Mouse (Mus musculus) stomach, embryonic 15.5 days (tissue): ENCODE measurements around the gene Bicc1. TPM values are rescaled to one million over a fixed set of nuclear protein-coding genes. Genes with fewer than 3 reads are reported as not detected.
A peak's percentile ranks its signal among the peaks of the same experiment; 100 is the strongest.
"Not testable (repeated sequence)": the region's sequence is repeated elsewhere in the genome, so short reads cannot be mapped to it uniquely, and the experiment has no call there.

ENCODE experiments used
- ATAC-seq: fragments of 200-750 bp; cut with Nextera tagmentation; 2 replicates; pipeline ENCODE4 v1.8.0; 2017; ENCODE audit warnings: low read depth, moderate number of reproducible peaks, moderate TSS enrichment; ENCODE audit not compliant: insufficient read depth, low FRiP score
- H3K27ac ChIP-seq: fragments of 300-500 bp; sonication (generic); 2 replicates; pipeline ENCODE4 v1.5.1; 2015; ENCODE audit warnings: mild to moderate bottlenecking, inconsistent platforms
- H3K27me3 ChIP-seq: fragments of 300-500 bp; sonication (generic); replicated peaks from 2 replicates; pipeline ENCODE4 v1.6.1; 2015; ENCODE audit warnings: inconsistent platforms
- H3K36me3 ChIP-seq: fragments of 300-500 bp; sonication (generic); 2 replicates; pipeline ENCODE4 v1.6.1; 2015; ENCODE audit warnings: inconsistent platforms
- H3K4me1 ChIP-seq: fragments of 300-500 bp; sonication (generic); 2 replicates; pipeline ENCODE4 v1.6.1; 2015; ENCODE audit warnings: inconsistent platforms
- H3K4me2 ChIP-seq: fragments of 300-500 bp; sonication (generic); 2 replicates; pipeline ENCODE4 v1.6.1; 2015; ENCODE audit warnings: mild to moderate bottlenecking, inconsistent platforms
- H3K4me3 ChIP-seq: fragments of 300-500 bp; sonication (generic); replicated peaks from 2 replicates; pipeline ENCODE4 v1.5.1; 2015; ENCODE audit warnings: inconsistent platforms
- H3K9ac ChIP-seq: fragments of 300-500 bp; sonication (generic); 2 replicates; pipeline ENCODE4 v1.6.1; 2015; ENCODE audit warnings: inconsistent platforms
- H3K9me3 ChIP-seq: fragments of 300-500 bp; sonication (generic); 2 replicates; pipeline ENCODE4 v1.6.1; 2016; ENCODE audit warnings: inconsistent platforms
- WGBS: fragments of 180-500 bp; shearing (Covaris S2); methylation state at CpG from one replicate; pipeline ENCODE4 v1.1.7; 2015; 5-methylcytosine and 5-hydroxymethylcytosine counted together
- polyA plus RNA-seq: library from polyadenylated mRNA; unstranded; fragments of >200 nt; fragmentation: Nextera tagmentation; extraction: Ambion mirVana; gene quantifications from 2 replicates; pipeline ENCODE4 v1.2.1, GENCODE M21; 2015

Bicc1 gene
- polyA plus RNA-seq, 1 experiment from 2014 or later: 23.1 TPM

DNA sequence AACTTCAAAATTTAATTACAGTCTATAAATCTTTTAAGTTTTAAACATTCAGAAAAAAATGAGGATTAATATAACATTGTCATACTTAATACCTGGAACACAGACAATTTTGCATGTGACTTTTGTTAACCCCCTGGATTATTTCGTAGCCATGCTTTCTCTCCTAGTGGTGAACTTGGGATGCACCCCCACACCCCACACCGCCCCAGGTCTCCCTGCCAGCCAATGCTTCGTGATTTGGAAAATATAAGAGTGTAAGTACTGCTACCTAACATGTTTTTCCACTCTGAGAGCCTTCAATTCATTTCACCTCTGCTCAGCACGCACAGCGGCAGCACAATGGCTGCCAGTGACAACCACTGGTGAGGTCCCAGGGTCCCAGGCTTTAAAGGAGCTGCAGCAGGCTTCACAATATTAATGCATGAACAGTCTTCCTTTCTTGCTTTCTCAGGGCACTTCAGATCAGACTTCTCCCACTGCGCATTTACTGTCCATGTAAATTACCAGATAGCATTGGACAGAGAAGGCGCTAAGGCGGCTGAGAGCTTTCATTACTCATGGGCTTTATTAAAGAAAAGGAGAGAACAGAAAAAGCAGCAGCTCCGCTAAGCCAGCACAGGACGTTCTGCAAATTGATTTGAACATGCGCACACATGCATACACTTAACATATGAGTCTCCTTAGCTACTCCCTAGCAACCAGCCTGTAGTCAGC, 207.3 kb downstream of the Bicc1 start:
- Histone ChIP-seq H3K27ac (no peak overlapping the region), H3K4me2 (no peak overlapping the region)

GRCm38 (mm10) chr10:70950105-70950424, 209.4 kb downstream of the Bicc1 start:
- H3K36me3 ChIP-seq: 0 out of 2 replicates have a peak, but pooled peaks cover 2% of the 10 kb centered on the region
- no peak overlapping the region for H3K4me3 ChIP-seq
- 45% methylated on average over 3 of the region's 3 CpGs for WGBS

More for the DNA sequence above, 207.3 kb downstream of the Bicc1 start:
- no peaks in the 10 kb centered on the region for H3K9me3 ChIP-seq
- no peaks in the 10 kb centered on the region for H3K27me3 ChIP-seq
- no peak overlapping the region for H3K4me3 ChIP-seq
- 0 out of 2 replicates have a peak, but pooled peaks cover 6% of the 10 kb centered on the region for H3K36me3 ChIP-seq
- ATAC-seq: no peak
- no peak overlapping the region for H3K9ac ChIP-seq
- 71% methylated on average over 11 of the region's 11 CpGs for WGBS
- H3K4me1 ChIP-seq: 0 out of 2 replicates have a peak, but pooled peaks cover 3% of the 10 kb centered on the region

GRCm38 (mm10) chr10:70949254-70950104, 210.0 kb downstream of the Bicc1 start:
- no peak overlapping the region for H3K4me2 ChIP-seq

More at GRCm38 (mm10) chr10:70950105-70950424, 209.4 kb downstream of the Bicc1 start:
- H3K9ac ChIP-seq: no peak overlapping the region
- 0 out of 2 replicates have a peak, but pooled peaks cover 3% of the 10 kb centered on the region for H3K4me1 ChIP-seq
- H3K27me3 ChIP-seq: no peaks in the 10 kb centered on the region
- no peak for ATAC-seq
- no peak overlapping the region for H3K4me2 ChIP-seq
- H3K27ac ChIP-seq: no peak overlapping the region
- H3K9me3 ChIP-seq: no peaks in the 10 kb centered on the region

GRCm38 (mm10) chr10:70948276-70948675, 211.2 kb downstream of the Bicc1 start:
- Histone ChIP-seq H3K9me3 (no peaks in the 10 kb centered on the region), H3K36me3 (0 out of 2 replicates have a peak, but pooled peaks cover 2% of the 10 kb centered on the region), H3K27ac (no peak overlapping the region), H3K4me3 (no peak overlapping the region), H3K27me3 (no peaks in the 10 kb centered on the region), H3K4me1 (0 out of 2 replicates have a peak, but pooled peaks cover 3% of the 10 kb centered on the region), H3K4me2 (no peak overlapping the region), H3K9ac (no peak overlapping the region)
- 91% methylated on average over 10 of the region's 10 CpGs for WGBS
- no peak for ATAC-seq

More at GRCm38 (mm10) chr10:70949254-70950104, 210.0 kb downstream of the Bicc1 start:
- H3K9ac ChIP-seq: no peak overlapping the region
- H3K4me1 ChIP-seq: 0 out of 2 replicates have a peak, but pooled peaks cover 3% of the 10 kb centered on the region
- H3K9me3 ChIP-seq: no peaks in the 10 kb centered on the region
- no peaks in the 10 kb centered on the region for H3K27me3 ChIP-seq
- WGBS: 25% methylated on average over 23 of the region's 23 CpGs
- no peak overlapping the region for H3K27ac ChIP-seq
- 0 out of 2 replicates have a peak, but pooled peaks cover 2% of the 10 kb centered on the region for H3K36me3 ChIP-seq
- no peak overlapping the region for H3K4me3 ChIP-seq
- ATAC-seq: no peak

- H3K9ac ChIP-seq, H3K27me3 ChIP-seq, H3K27ac ChIP-seq, H3K4me2 ChIP-seq, H3K36me3 ChIP-seq, ATAC-seq, H3K9me3 ChIP-seq, H3K4me3 ChIP-seq, H3K4me1 ChIP-seq: not testable (repeated sequence)
- 94% methylated on average over 13 of the region's 13 CpGs for WGBS
Measured at GRCm38 (mm10) chr10:70946121-70946520, 213.4 kb downstream of the Bicc1 start.

GRCm38 (mm10) chr10:70945076-70945475, 214.4 kb downstream of the Bicc1 start:
- Histone ChIP-seq H3K9ac (no peak overlapping the region), H3K27ac (no peak overlapping the region), H3K4me2 (no peak overlapping the region), H3K9me3 (no peaks in the 10 kb centered on the region), H3K36me3 (0 out of 2 replicates have a peak, but pooled peaks cover 2% of the 10 kb centered on the region), H3K4me3 (no peak overlapping the region), H3K27me3 (no peaks in the 10 kb centered on the region), H3K4me1 (0 out of 2 replicates have a peak, but pooled peaks cover under 1% of the 10 kb centered on the region)
- WGBS: 84% methylated on average over 12 of the region's 12 CpGs
- ATAC-seq: no peak

GRCm38 (mm10) chr10:70941623-70942022, 217.9 kb downstream of the Bicc1 start:
- Histone ChIP-seq H3K36me3 (0 out of 2 replicates have a peak, but pooled peaks cover 2% of the 10 kb centered on the region), H3K27ac (no peak overlapping the region), H3K27me3 (no peaks in the 10 kb centered on the region), H3K4me1 (peaks cover 2% of the 10 kb centered on the region; the same call in 1 of the 2 replicates), H3K9ac (no peak overlapping the region), H3K4me3 (no peak overlapping the region), H3K9me3 (no peaks in the 10 kb centered on the region), H3K4me2 (no peak overlapping the region)
- WGBS: 70% methylated on average over 6 of the region's 6 CpGs
- ATAC-seq: no peak

DNA sequence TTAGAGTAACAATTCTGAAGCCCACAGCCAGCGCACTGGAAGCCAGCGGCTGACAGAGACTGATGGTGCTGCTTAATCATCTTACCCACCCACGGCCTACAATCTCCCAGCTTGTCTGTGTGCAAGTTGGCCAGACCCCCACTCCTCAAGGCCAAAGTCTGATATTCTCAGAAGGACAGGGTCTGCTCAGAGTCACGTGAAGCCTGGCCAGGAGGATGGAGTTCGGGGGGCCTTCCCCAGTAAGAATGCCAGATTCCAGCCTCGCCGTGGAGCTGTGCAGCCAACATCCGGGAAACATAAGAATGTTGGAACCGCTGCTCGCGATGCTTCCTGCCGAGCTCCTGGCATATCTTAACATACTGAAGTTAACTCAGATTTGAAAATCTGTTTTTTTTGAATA, 219.7 kb downstream of the Bicc1 start:
- Histone ChIP-seq H3K9ac (no peak overlapping the region), H3K27ac (no peak overlapping the region), H3K27me3 (no peaks in the 10 kb centered on the region), H3K4me1 (peaks cover 2% of the 10 kb centered on the region; the same call in 1 of the 2 replicates), H3K9me3 (no peaks in the 10 kb centered on the region), H3K36me3 (peaks cover 8% of the 10 kb centered on the region; the same call in 1 of the 2 replicates), H3K4me3 (no peak overlapping the region), H3K4me2 (no peak overlapping the region)
- WGBS: 33% methylated on average over 12 of the region's 12 CpGs
- peak; percentile 22; the same call in 1 of the 2 replicates for ATAC-seq

GRCm38 (mm10) chr10:70937450-70937849, 222.1 kb downstream of the Bicc1 start:
- WGBS: 83% methylated on average over 6 of the region's 6 CpGs
- H3K36me3 ChIP-seq: peaks cover 22% of the 10 kb centered on the region
- H3K27me3 ChIP-seq: no peaks in the 10 kb centered on the region
- no peak overlapping the region for H3K27ac ChIP-seq
- no peak for ATAC-seq
- peaks cover 2% of the 10 kb centered on the region; the same call in 1 of the 2 replicates for H3K4me1 ChIP-seq
- no peak overlapping the region for H3K9ac ChIP-seq
- no peaks in the 10 kb centered on the region for H3K9me3 ChIP-seq
- H3K4me3 ChIP-seq: no peak overlapping the region
- H3K4me2 ChIP-seq: no peak overlapping the region

GRCm38 (mm10) chr10:70936008-70936407, 223.5 kb downstream of the Bicc1 start:
- H3K36me3 ChIP-seq: peaks cover 26% of the 10 kb centered on the region
- no peak for ATAC-seq
- H3K27me3 ChIP-seq: no peaks in the 10 kb centered on the region
- H3K4me1 ChIP-seq: peaks cover 2% of the 10 kb centered on the region; the same call in 1 of the 2 replicates
- H3K9ac ChIP-seq: no peak overlapping the region
- no peak overlapping the region for H3K4me3 ChIP-seq
- no peaks in the 10 kb centered on the region for H3K9me3 ChIP-seq
- H3K4me2 ChIP-seq: no peak overlapping the region
- H3K27ac ChIP-seq: no peak overlapping the region
- 85% methylated on average over 3 of the region's 3 CpGs for WGBS

- Histone ChIP-seq H3K36me3 (peaks cover 4% of the 10 kb centered on the region; the same call in 1 of the 2 replicates), H3K4me2 (no peak overlapping the region), H3K4me1 (no peaks in the 10 kb centered on the region), H3K9ac (no peak overlapping the region), H3K27me3 (no peaks in the 10 kb centered on the region), H3K9me3 (no peaks in the 10 kb centered on the region), H3K27ac (no peak overlapping the region), H3K4me3 (no peak overlapping the region)
- ATAC-seq: no peak
- WGBS: 91% methylated on average over 4 of the region's 4 CpGs
Measured at GRCm38 (mm10) chr10:70926126-70926525, 233.4 kb downstream of the Bicc1 start.
